Mouse (Mus musculus) neural tube, embryonic 12.5 days (tissue): ENCODE data around the gene Cbfa2t3. TPM values are rescaled to one million over a fixed set of nuclear protein-coding genes. Genes with fewer than 3 reads are reported as not detected.

Experiments
- ATAC-seq: fragments of 200-750 bp; cut with Nextera tagmentation; 2 replicates; pipeline ENCODE4 v1.8.0; 2017; ENCODE audit warnings: low read depth, mild to moderate bottlenecking, moderate TSS enrichment, moderate library complexity; ENCODE audit not compliant: low FRiP score
- H3K27ac ChIP-seq: fragments of 300-500 bp; sonication (generic); 2 replicates; pipeline ENCODE4 v1.5.1; 2016
- H3K27me3 ChIP-seq: fragments of 300-500 bp; sonication (generic); replicated peaks from 2 replicates; pipeline ENCODE4 v1.6.1; 2016; ENCODE audit warnings: mild to moderate bottlenecking
- H3K36me3 ChIP-seq: fragments of 300-500 bp; sonication (generic); 2 replicates; pipeline ENCODE4 v1.6.1; 2016; ENCODE audit warnings: mild to moderate bottlenecking
- H3K4me1 ChIP-seq: fragments of 300-500 bp; sonication (generic); 2 replicates; pipeline ENCODE4 v1.6.1; 2016
- H3K4me2 ChIP-seq: fragments of 300-500 bp; sonication (generic); replicated peaks from 2 replicates; pipeline ENCODE4 v1.6.1; 2016; ENCODE audit warnings: mild to moderate bottlenecking
- H3K4me3 ChIP-seq: fragments of 300-500 bp; sonication (generic); 2 replicates; pipeline ENCODE4 v1.5.1; 2016
- H3K9ac ChIP-seq: fragments of 300-500 bp; sonication (generic); 2 replicates; pipeline ENCODE4 v1.6.1; 2016; ENCODE audit warnings: mild to moderate bottlenecking
- H3K9me3 ChIP-seq: fragments of 300-500 bp; sonication (generic); 2 replicates; pipeline ENCODE4 v1.6.1; 2016; ENCODE audit warnings: mild to moderate bottlenecking
- WGBS: fragments of 180-500 bp; shearing (Covaris S2); methylation state at CpG from one replicate; pipeline ENCODE4 v1.1.7; 2016; 5-methylcytosine and 5-hydroxymethylcytosine counted together
- polyA plus RNA-seq: library from polyadenylated mRNA; unstranded; fragments of >200 nt; fragmentation: Nextera tagmentation; extraction: Ambion mirVana; gene quantifications from 2 replicates; pipeline ENCODE4 v1.2.1, GENCODE M21; 2016

Gene Cbfa2t3
- polyA plus RNA-seq, 1 experiment from 2014 or later = 15.3 TPM

DNA sequence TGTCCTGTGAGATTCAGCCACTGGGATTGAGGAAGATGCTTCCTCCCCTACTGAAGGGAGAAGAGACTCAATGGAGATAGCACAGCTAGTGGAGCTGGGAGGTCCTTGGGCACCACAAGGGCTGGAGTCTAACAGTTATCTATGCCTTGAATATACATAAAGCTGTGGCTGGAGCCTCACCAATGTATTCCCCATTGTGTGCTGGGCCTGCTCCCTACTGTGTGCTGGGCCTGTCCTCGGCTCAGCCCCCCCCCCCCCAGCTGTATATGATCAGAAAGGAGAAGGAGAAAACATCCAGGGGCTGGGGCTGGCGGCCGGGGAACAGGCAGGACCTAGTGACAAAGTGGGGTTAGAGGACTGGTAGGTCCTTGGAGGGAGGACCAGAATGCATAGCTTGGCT is 36.2 kb upstream of the Cbfa2t3 start:
- no peak overlapping the region for H3K4me2 ChIP-seq
- ATAC-seq = no peak
- no peaks in the 10 kb centered on the region for H3K27me3 ChIP-seq
- WGBS = 51% methylated on average over 3 of the region's 3 CpGs
- no peaks in the 10 kb centered on the region for H3K9me3 ChIP-seq
- no peak overlapping the region for H3K9ac ChIP-seq
- H3K27ac ChIP-seq = no peak overlapping the region
- H3K4me1 ChIP-seq = peaks cover 47% of the 10 kb centered on the region
- no peak overlapping the region for H3K4me3 ChIP-seq
- H3K36me3 ChIP-seq = no peaks in the 10 kb centered on the region

DNA sequence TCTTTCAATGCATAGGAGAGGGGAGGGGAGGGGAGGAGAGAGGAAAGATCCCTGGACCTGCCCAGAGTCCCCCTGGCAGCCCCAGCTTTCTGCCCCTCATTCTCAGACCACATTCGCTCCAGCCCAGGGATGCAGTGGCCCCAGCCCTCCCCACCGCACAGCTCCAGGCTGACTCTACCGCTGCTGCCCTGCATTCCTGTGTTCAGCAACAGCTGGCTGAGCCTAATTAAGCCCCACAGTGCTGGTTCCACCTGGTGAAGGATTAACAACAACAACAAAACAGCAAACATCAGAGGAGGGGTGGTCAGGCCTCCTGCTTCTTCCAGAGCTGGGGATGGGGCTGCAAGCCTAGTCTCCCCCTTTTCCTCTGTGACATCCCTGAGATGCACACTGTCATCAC is 29.7 kb upstream of the Cbfa2t3 start:
- Histone ChIP-seq H3K9ac (no peak overlapping the region), H3K27me3 (no peaks in the 10 kb centered on the region), H3K4me2 (no peak overlapping the region), H3K36me3 (no peaks in the 10 kb centered on the region), H3K4me1 (no peaks in the 10 kb centered on the region), H3K9me3 (no peaks in the 10 kb centered on the region), H3K4me3 (no peak overlapping the region), H3K27ac (no peak overlapping the region)
- ATAC-seq = no peak
- WGBS = 0% methylated on average over 3 of the region's 3 CpGs

DNA sequence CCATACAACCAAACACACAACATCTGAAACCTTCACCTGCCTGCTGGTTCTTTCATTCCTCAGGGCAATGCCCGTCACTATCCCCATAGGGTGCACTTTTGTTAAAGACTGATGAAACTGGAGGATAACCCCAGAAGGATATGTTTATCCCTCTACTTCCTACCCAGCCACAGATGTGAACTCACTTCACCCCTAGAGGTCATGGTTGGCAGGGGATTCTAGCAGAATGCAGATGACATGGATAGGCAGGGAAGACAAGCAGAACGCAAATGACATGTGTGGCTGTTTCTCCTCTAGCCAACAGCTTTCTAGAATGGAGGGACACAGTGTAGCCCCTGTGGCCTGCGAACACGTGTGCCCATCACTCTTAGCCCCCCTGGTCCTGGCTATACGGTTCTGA is 28.5 kb upstream of the Cbfa2t3 start:
- H3K27me3 ChIP-seq = no peaks in the 10 kb centered on the region
- H3K27ac ChIP-seq = no peak overlapping the region
- H3K36me3 ChIP-seq = no peaks in the 10 kb centered on the region
- WGBS = 75% methylated on average over 5 of the region's 5 CpGs
- no peak overlapping the region for H3K4me3 ChIP-seq
- no peak for ATAC-seq
- H3K9me3 ChIP-seq = no peaks in the 10 kb centered on the region
- no peak overlapping the region for H3K9ac ChIP-seq
- H3K4me2 ChIP-seq = no peak overlapping the region
- H3K4me1 ChIP-seq = no peaks in the 10 kb centered on the region

DNA sequence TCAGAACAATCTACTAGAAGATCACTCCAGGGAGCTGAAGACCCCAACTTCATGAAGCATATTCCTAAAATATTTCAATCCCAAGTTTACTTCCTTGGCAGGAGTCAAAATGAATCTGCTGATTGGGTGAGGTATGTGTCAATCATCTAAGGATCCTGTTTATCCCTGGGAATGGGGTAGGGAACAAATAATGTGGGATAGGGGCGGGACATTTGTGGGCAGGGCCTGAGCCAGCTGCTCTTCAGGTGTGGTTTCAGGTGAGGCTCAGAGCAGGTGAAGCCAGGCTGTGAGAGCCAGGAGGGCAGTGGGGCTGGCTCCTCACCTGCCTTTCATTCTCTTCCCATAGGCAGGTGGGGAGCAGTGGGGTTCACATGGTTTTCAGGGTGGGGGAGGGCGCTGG is 27.9 kb upstream of the Cbfa2t3 start:
- no peaks in the 10 kb centered on the region for H3K4me1 ChIP-seq
- no peak overlapping the region for H3K4me3 ChIP-seq
- H3K27me3 ChIP-seq = peaks cover 5% of the 10 kb centered on the region; the same call in 1 of the 2 replicates
- WGBS = 74% methylated on average over 2 of the region's 2 CpGs
- H3K4me2 ChIP-seq = no peak overlapping the region
- H3K27ac ChIP-seq = no peak overlapping the region
- H3K36me3 ChIP-seq = no peaks in the 10 kb centered on the region
- no peak for ATAC-seq
- H3K9me3 ChIP-seq = no peaks in the 10 kb centered on the region
- H3K9ac ChIP-seq = no peak overlapping the region

DNA sequence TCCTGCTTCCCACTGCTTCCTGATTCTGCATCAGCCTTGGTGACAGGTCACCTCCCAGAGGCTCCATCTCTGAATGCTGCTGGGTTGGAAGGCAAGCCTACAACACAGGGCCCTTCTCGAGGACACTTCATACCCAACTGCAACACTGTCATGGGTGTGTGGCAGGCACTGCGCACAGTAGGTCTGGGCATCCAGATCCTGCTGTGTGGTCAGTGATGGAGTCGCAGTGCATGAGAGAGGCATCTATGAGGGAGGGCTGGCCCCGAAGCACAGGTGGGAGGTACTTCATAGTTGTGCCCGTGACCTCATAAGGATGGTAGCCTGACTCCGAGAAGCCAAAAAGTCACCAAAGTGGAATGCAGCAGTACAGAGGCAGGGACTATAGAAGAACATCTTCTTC is 26.3 kb upstream of the Cbfa2t3 start:
- ATAC-seq = no peak
- no peak overlapping the region for H3K27ac ChIP-seq

DNA sequence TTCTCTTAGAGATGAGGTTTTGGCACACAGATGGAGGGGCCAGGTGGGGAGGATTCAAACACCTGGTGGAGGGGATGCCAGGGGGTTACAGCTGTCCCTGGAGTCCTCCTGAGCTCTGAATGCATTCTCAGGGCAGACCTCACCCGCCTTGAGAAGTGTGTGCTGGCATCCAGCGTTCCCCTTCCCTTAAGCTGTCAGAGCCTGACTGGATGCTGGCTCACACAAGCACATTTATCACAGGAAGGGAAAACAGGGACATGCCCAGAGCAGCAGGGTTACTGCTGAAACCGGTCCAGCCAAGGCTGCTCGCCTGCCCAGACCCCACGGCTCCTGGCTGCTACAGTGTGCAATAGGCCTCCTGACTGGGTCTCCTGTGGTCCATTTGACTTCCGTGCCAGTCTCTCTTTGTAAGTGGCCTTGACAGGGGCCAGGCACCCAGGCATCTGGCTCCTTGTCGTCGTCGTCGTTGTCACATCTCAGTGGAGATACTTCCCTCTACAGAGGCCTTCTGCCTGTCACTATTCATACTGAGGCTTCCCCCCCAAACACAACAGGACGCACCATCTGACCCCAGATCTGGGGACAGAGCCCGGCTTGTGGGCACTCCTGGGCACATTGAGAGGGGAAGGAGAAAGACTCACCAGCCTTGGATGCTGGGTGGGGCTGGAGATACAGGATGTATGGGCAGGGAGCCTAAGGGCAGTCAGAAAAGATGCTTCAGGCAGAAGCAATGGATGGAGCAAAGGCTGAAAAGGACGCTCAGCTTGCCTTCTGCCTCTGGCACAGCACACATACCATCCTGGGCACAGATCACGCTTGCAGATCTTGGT is 22.1 kb upstream of the Cbfa2t3 start:
- 0 out of 2 replicates have a peak, but pooled peaks have one; percentile 8 for ATAC-seq
- Histone ChIP-seq H3K4me3 (no peak overlapping the region), H3K9ac (peak overlapping the region; percentile 29; the same call in 1 of the 2 replicates), H3K36me3 (no peaks in the 10 kb centered on the region), H3K27me3 (peaks cover 14% of the 10 kb centered on the region), H3K4me2 (peak overlapping the region; percentile 42), H3K9me3 (no peaks in the 10 kb centered on the region), H3K4me1 (peaks cover 20% of the 10 kb centered on the region), H3K27ac (peak overlapping the region; percentile 26; the same call in 1 of the 2 replicates)
- 67% methylated on average over 14 of the region's 14 CpGs for whole genome bisulfite sequencing

More for the DNA sequence above, 26.3 kb upstream of the Cbfa2t3 start:
- H3K4me2 ChIP-seq = no peak overlapping the region
- 94% methylated on average over 6 of the region's 6 CpGs for WGBS
- H3K36me3 ChIP-seq = no peaks in the 10 kb centered on the region
- H3K4me3 ChIP-seq = no peak overlapping the region
- H3K4me1 ChIP-seq = peaks cover 13% of the 10 kb centered on the region
- H3K9ac ChIP-seq = no peak overlapping the region
- no peaks in the 10 kb centered on the region for H3K9me3 ChIP-seq
- H3K27me3 ChIP-seq = peaks cover 14% of the 10 kb centered on the region

DNA sequence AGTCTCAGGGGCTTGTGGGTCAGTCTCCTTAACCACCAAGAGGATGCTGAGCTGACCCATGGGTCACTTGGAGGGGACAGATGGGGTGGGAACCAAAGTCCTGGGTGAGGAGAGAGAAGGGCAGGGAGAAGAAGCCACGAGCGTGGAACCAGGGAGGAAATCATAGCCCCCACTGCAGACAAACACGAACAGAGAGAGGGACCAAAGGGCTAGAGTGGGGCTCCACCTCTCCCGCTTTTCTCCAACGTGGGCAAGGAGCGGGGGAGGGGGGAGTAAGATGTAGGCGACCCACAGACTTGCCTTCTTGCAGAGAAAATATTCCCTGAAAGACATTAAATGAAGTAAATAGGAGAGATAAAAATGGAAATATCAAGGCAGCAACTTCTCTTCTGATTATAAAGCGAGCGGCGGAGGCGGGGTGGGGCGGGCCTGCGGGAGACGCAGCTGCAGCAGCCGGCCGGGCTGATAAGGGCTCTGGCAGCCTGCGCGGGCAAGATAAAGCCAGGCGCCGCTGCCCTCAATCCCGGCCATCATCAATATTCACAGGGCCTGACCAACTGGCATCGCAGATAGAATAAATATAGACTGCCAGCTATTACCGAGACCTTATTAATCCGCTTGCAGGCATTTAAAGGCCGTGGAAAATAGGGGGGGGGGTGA is 21.3 kb upstream of the Cbfa2t3 start:
- H3K4me3 ChIP-seq = no peak overlapping the region
- peak overlapping the region; percentile 26; the same call in 1 of the 2 replicates for H3K27ac ChIP-seq
- 0 out of 2 replicates have a peak, but pooled peaks have one; percentile 30 for ATAC-seq
- peaks cover 14% of the 10 kb centered on the region for H3K27me3 ChIP-seq
- no peaks in the 10 kb centered on the region for H3K9me3 ChIP-seq
- H3K4me1 ChIP-seq = peaks cover 20% of the 10 kb centered on the region
- no peaks in the 10 kb centered on the region for H3K36me3 ChIP-seq
- peak overlapping the region; percentile 42 for H3K4me2 ChIP-seq
- 13% methylated on average over 25 of the region's 25 CpGs for WGBS
- peak overlapping the region; percentile 29; the same call in 1 of the 2 replicates for H3K9ac ChIP-seq

DNA sequence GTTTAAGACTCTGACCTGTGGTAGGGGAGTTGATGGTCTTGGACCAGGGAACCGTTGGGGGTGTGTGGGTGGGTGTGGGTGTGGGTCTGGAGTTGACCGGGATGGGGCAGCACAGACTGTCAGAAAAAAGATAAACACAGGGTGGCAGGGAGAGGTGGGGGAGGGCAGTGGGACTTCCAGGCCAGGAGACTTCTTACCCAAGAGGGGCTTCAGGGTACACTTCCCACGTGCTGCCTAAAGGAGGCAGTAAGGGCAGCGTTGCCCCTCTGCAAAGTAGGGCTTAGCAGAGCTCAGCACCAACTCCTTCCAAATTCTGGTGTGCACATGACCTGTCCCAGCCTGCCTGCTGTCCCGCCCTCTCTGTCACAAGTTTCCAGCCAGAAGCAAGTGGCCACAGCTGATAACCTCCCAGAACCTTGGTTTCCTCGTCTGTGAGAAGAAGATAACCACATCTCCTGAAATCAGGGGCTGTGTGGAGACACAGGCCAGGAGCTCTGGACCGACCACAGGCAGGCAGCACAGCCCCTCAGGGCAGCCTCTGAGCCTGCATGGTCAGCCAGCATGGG is 20.7 kb upstream of the Cbfa2t3 start:
- 40% methylated on average over 7 of the region's 7 CpGs for WGBS
- no peak overlapping the region for H3K4me3 ChIP-seq
- H3K36me3 ChIP-seq = no peaks in the 10 kb centered on the region
- H3K4me1 ChIP-seq = peaks cover 20% of the 10 kb centered on the region
- ATAC-seq = no peak
- peak overlapping the region; percentile 42 for H3K4me2 ChIP-seq
- no peak overlapping the region for H3K9ac ChIP-seq
- H3K9me3 ChIP-seq = no peaks in the 10 kb centered on the region
- peaks cover 14% of the 10 kb centered on the region for H3K27me3 ChIP-seq
- peak overlapping the region; percentile 20; the same call in 1 of the 2 replicates for H3K27ac ChIP-seq

DNA sequence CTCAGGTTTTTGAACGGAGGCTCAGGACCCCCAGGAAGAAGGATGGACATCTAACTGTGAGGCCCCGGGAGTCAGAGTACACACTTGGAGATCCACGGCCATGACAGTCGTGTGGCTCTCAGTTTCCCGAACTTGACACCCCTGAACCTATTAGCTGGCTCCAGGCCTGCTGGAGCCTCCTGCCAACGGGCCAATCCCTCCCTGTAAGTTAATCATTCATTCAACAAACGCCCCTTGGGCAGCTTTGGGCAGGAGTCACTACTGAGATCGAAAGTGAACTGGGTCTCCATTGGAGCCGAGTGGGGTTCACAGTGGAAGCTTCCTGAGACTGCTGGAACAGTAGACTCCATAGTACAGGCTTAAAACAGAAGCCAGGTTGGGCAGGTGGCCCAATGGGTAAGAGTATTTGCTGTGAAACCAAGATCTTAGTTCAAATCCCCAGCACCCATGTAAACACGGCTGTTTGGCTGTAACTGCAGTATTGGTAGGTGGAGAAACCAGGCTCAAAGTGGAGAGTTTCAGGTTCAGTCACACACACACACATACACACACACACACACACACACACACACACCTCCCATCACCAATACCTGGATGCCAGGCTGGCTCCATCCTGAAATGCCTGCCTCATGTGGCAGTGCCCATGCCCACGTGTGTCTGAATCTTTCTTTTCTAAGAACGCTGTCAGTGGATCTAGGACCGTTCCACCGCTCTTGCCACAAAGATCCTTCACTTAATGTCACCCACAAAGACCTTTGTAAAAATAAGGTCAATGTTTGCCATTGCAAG is 20.0 kb upstream of the Cbfa2t3 start:
- WGBS = 81% methylated on average over 14 of the region's 14 CpGs
- Histone ChIP-seq H3K4me1 (peaks cover 20% of the 10 kb centered on the region), H3K4me3 (no peak overlapping the region), H3K27me3 (peaks cover 14% of the 10 kb centered on the region), H3K9me3 (no peaks in the 10 kb centered on the region), H3K9ac (no peak overlapping the region), H3K36me3 (no peaks in the 10 kb centered on the region), H3K4me2 (no peak overlapping the region), H3K27ac (no peak overlapping the region)
- no peak for ATAC-seq

DNA sequence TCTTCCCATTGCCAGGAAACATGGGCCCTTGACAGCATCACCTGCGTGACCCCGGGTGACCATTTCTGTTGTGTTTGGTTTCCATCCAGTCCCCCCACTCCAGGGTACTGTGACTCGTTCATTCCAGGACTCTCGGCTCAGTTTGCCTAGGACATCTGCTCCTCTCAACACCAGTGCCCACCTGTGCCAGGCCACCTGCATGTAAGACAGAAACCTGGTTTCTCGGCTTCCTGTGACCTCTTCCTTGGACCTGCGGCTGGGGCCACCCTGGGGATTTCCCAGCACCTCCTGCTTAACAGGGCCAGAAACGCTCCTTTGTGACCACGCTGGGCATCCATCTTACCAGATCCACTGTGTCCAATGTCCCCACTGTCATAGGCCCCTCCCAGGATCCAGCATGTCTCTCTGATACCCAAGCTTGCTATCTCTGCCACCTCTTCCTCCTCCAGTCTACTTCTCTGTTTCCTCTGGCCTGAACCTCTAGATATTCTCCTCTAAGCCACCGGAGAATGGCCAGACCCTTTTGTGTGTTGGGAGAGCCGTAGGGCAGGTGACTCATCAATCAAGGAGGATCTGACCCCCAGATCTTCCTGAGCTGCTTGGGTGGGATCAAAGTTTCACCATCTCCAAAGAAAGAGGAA is 19.1 kb upstream of the Cbfa2t3 start:
- peaks cover 14% of the 10 kb centered on the region for H3K27me3 ChIP-seq

DNA sequence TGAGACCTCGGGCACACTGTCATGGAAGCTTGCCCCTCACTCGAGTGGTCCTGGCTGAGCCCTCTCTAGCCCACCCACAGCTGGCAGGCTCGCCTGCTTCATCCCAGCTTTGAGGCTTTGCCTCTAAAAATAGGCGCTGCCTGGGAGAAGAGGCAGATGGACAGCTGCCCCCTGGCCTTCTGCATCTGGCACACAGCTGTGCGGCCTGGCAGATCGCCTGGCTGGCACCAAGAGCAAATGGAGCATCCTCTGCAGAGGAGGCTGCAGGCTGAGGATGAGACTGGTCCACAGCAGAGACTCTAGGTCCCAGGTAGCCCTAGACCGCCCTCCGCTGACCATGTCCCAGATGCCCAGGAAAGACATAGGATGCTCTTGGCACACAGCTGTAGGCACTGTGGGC is 17.7 kb upstream of the Cbfa2t3 start:
- Histone ChIP-seq H3K36me3 (no peaks in the 10 kb centered on the region), H3K4me1 (peaks cover 25% of the 10 kb centered on the region), H3K9ac (no peak overlapping the region), H3K27ac (no peak overlapping the region), H3K4me2 (no peak overlapping the region), H3K4me3 (no peak overlapping the region), H3K27me3 (peaks cover 9% of the 10 kb centered on the region; the same call in 1 of the 2 replicates), H3K9me3 (no peaks in the 10 kb centered on the region)
- WGBS = 83% methylated on average over 8 of the region's 8 CpGs
- no peak for ATAC-seq

More for the DNA sequence above, 19.1 kb upstream of the Cbfa2t3 start:
- H3K9ac ChIP-seq = no peak overlapping the region
- H3K4me2 ChIP-seq = no peak overlapping the region
- 86% methylated on average over 10 of the region's 10 CpGs for WGBS
- no peaks in the 10 kb centered on the region for H3K36me3 ChIP-seq
- peaks cover 20% of the 10 kb centered on the region for H3K4me1 ChIP-seq
- H3K9me3 ChIP-seq = no peaks in the 10 kb centered on the region
- no peak for ATAC-seq
- no peak overlapping the region for H3K27ac ChIP-seq
- no peak overlapping the region for H3K4me3 ChIP-seq
